Mouse (Mus musculus) limb, embryonic 12.5 days (tissue): ENCODE results near the gene Apol8. TPM values are rescaled to one million over a fixed set of nuclear protein-coding genes. Genes with fewer than 3 reads are reported as not detected.
"Not testable (repeated sequence)": the region's sequence is repeated elsewhere in the genome, so short reads cannot be mapped to it uniquely, and the experiment has no call there.

Experiments
- ATAC-seq: fragments of 200-750 bp; cut with Nextera tagmentation; 2 replicates; pipeline ENCODE4 v1.8.0; 2017; ENCODE audit warnings: low read depth, moderate TSS enrichment; ENCODE audit not compliant: insufficient number of reproducible peaks, insufficient read depth, low FRiP score, low TSS enrichment
- H3K27ac ChIP-seq: fragments of 300-500 bp; sonication (generic); 2 replicates; pipeline ENCODE4 v1.5.1; 2016; ENCODE audit warnings: mild to moderate bottlenecking, moderate library complexity
- H3K27me3 ChIP-seq: fragments of 300-500 bp; sonication (generic); 2 replicates; pipeline ENCODE4 v1.6.1; 2016; ENCODE audit warnings: mild to moderate bottlenecking, moderate library complexity
- H3K36me3 ChIP-seq: fragments of 300-500 bp; sonication (generic); 2 replicates; pipeline ENCODE4 v1.6.1; 2016; ENCODE audit warnings: mild to moderate bottlenecking, moderate library complexity
- H3K4me1 ChIP-seq: fragments of 300-500 bp; sonication (generic); replicated peaks from 2 replicates; pipeline ENCODE4 v1.6.1; 2016
- H3K4me2 ChIP-seq: fragments of 300-500 bp; sonication (generic); 2 replicates; pipeline ENCODE4 v1.6.1; 2016; ENCODE audit warnings: mild to moderate bottlenecking, moderate library complexity
- H3K4me3 ChIP-seq: fragments of 300-500 bp; sonication (generic); replicated peaks from 2 replicates; pipeline ENCODE4 v1.5.1; 2016; ENCODE audit warnings: mild to moderate bottlenecking
- H3K9ac ChIP-seq: fragments of 300-500 bp; sonication (generic); replicated peaks from 2 replicates; pipeline ENCODE4 v1.6.1; 2016; ENCODE audit warnings: mild to moderate bottlenecking, moderate library complexity
- H3K9me3 ChIP-seq: fragments of 300-500 bp; sonication (generic); 2 replicates; pipeline ENCODE4 v1.6.1; 2016; ENCODE audit warnings: mild to moderate bottlenecking, moderate library complexity
- WGBS: fragments of 180-500 bp; shearing (Covaris S2); methylation state at CpG from one replicate; pipeline ENCODE4 v1.1.7; 2016; 5-methylcytosine and 5-hydroxymethylcytosine counted together
- polyA plus RNA-seq: library from polyadenylated mRNA; unstranded; fragments of >200 nt; fragmentation: Nextera tagmentation; extraction: Ambion mirVana; gene quantifications from 2 replicates; pipeline ENCODE4 v1.2.1, GENCODE M21; 2016

Gene Apol8
- polyA plus RNA-seq, 1 experiment from 2014 or later = 0.23 TPM

GRCm38 (mm10) chr15:77750461-77750860, 6.3 kb downstream of the Apol8 start:
- H3K27ac ChIP-seq = no peak overlapping the region
- H3K4me1 ChIP-seq = no peaks in the 10 kb centered on the region
- H3K4me3 ChIP-seq = no peak overlapping the region
- 27% methylated on average over 1 of the region's 1 CpGs for WGBS
- H3K27me3 ChIP-seq = 0 out of 2 replicates have a peak, but pooled peaks cover 8% of the 10 kb centered on the region
- no peak for ATAC-seq
- H3K9me3 ChIP-seq = 0 out of 2 replicates have a peak, but pooled peaks cover 9% of the 10 kb centered on the region
- H3K4me2 ChIP-seq = no peak overlapping the region
- no peak overlapping the region for H3K9ac ChIP-seq
- no peaks in the 10 kb centered on the region for H3K36me3 ChIP-seq

DNA sequence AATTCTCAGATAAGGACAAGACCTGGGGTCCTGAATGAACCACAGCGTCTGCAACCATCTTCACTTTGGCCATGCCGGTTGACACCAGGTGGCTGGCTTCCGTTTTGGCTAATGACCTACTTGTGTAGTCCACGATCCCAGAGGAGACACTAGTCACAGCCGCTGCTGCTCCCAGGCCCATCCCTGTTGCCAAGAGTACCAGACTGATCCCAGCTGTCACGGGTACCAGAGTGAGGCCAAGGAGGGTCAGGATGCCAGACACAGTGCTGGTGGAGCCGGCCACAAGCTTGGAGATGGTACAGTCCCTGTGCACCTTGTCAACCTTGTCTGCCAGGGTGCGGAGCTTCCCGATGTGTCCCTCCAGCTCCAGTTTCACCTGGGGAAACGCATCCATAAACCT, 7.1 kb downstream of the Apol8 start:
- no peak for ATAC-seq
- WGBS = 93% methylated on average over 10 of the region's 10 CpGs
- H3K9ac ChIP-seq = no peak overlapping the region
- 0 out of 2 replicates have a peak, but pooled peaks cover 8% of the 10 kb centered on the region for H3K27me3 ChIP-seq
- H3K36me3 ChIP-seq = no peaks in the 10 kb centered on the region
- H3K27ac ChIP-seq = no peak overlapping the region
- 0 out of 2 replicates have a peak, but pooled peaks cover 9% of the 10 kb centered on the region for H3K9me3 ChIP-seq
- H3K4me1 ChIP-seq = no peaks in the 10 kb centered on the region
- no peak overlapping the region for H3K4me2 ChIP-seq
- no peak overlapping the region for H3K4me3 ChIP-seq

DNA sequence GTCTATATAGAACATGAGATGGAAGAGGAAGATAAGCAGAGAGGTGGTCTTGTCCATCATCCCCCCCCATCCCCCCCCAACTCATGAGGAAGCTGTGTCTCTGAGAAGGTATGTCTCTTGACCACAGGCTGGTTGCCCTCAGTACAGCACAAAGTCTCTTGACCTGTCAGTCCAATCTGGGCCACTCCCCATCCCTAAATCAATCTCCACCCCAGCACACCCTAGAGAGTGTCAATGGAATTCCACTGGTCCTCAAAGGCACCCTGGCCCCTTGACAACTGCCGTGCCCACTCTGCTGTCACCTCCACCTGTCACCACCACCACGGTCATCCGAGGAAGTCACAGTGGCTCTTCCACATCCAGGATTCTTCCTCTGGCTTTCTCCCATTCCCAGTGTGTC, 8.4 kb downstream of the Apol8 start:
- H3K27me3 ChIP-seq = 0 out of 2 replicates have a peak, but pooled peaks cover 8% of the 10 kb centered on the region
- no peak overlapping the region for H3K4me3 ChIP-seq
- WGBS = 85% methylated on average over 3 of the region's 3 CpGs
- ATAC-seq = no peak
- no peaks in the 10 kb centered on the region for H3K4me1 ChIP-seq
- H3K27ac ChIP-seq = no peak overlapping the region
- 0 out of 2 replicates have a peak, but pooled peaks cover 9% of the 10 kb centered on the region for H3K9me3 ChIP-seq
- no peak overlapping the region for H3K9ac ChIP-seq
- no peak overlapping the region for H3K4me2 ChIP-seq
- H3K36me3 ChIP-seq = no peaks in the 10 kb centered on the region

GRCm38 (mm10) chr15:77746326-77746725, 10.5 kb downstream of the Apol8 start:
- Histone ChIP-seq H3K4me2 (no peak overlapping the region), H3K27me3 (no peaks in the 10 kb centered on the region), H3K36me3 (no peaks in the 10 kb centered on the region), H3K9ac (no peak overlapping the region), H3K9me3 (0 out of 2 replicates have a peak, but pooled peaks cover 9% of the 10 kb centered on the region), H3K27ac (no peak overlapping the region), H3K4me3 (no peak overlapping the region), H3K4me1 (no peaks in the 10 kb centered on the region)
- no peak for ATAC-seq
- WGBS = 87% methylated on average over 1 of the region's 1 CpGs

DNA sequence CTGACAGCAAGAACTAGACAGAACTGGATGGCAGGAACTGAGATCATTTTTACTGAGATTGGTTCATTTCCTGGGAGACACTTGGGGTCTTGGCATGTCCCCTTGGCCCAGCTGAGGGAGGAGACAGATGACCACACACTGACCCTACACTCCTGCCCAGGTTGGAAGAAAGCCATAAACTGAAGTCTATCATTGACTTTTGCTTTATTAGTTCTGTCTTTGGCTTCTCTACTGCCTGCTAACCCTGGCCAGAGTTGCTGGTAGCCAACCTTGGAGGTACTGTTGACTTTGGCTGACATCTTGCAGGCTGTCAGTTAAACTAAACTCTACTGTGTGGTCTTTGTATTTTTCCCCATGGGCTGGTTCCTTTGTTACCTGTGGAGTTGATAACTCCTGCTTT, 11.7 kb downstream of the Apol8 start:
- ATAC-seq = no peak
- H3K4me2 ChIP-seq = no peak overlapping the region
- 0 out of 2 replicates have a peak, but pooled peaks cover 9% of the 10 kb centered on the region for H3K9me3 ChIP-seq
- no peaks in the 10 kb centered on the region for H3K27me3 ChIP-seq
- H3K9ac ChIP-seq = no peak overlapping the region
- no peak overlapping the region for H3K4me3 ChIP-seq
- H3K36me3 ChIP-seq = no peaks in the 10 kb centered on the region
- H3K4me1 ChIP-seq = no peaks in the 10 kb centered on the region
- no peak overlapping the region for H3K27ac ChIP-seq

DNA sequence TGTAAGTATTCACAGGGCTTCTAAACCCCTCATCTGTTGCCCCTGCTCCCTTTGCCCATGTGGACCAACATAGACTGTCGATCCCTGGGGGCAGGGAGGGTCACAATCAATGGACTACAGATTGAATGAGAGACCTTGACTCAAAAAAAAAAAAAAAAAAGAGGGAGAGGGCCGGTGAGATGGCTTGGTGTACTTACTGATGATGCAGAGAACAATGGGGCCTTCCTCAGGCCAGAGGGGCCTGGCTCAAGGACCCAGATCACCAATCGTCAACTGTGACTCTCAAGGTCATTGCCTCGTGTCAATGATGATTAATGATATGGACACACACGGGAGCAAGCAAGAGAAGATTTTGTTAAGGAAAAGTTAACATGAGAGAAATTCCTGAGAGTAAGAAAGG, 12.2 kb downstream of the Apol8 start:
- Histone ChIP-seq H3K4me3 (no peak overlapping the region), H3K9me3 (0 out of 2 replicates have a peak, but pooled peaks cover 9% of the 10 kb centered on the region), H3K4me2 (no peak overlapping the region), H3K9ac (no peak overlapping the region), H3K27me3 (no peaks in the 10 kb centered on the region), H3K4me1 (no peaks in the 10 kb centered on the region), H3K27ac (no peak overlapping the region), H3K36me3 (no peaks in the 10 kb centered on the region)
- no peak for ATAC-seq
- WGBS = 35% methylated on average over 5 of the region's 5 CpGs

DNA sequence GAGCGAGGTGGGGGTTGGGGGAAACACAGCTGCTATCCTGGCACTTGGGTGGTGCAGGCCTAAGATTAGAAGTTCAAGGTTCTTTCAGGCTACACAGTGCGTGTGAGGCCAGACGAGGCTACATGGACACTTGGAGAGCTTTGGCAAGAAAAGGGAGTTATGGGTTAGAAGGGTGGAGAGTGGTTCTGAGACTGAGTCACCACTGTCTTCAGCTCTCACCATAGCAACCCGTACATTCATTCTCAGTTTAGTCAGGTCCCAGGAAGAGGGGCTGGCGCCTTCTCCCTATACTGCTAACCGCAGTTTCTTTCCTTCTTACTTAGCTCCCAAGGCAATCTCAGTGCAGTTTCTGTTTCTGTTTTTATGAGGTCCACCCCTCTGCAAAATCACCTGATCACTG, 15.2 kb downstream of the Apol8 start:
- H3K27me3 ChIP-seq, H3K27ac ChIP-seq, H3K4me1 ChIP-seq, H3K4me2 ChIP-seq, H3K4me3 ChIP-seq, H3K9ac ChIP-seq, H3K9me3 ChIP-seq, H3K36me3 ChIP-seq, ATAC-seq: not testable (repeated sequence)
- 80% methylated on average over 6 of the region's 6 CpGs for WGBS

DNA sequence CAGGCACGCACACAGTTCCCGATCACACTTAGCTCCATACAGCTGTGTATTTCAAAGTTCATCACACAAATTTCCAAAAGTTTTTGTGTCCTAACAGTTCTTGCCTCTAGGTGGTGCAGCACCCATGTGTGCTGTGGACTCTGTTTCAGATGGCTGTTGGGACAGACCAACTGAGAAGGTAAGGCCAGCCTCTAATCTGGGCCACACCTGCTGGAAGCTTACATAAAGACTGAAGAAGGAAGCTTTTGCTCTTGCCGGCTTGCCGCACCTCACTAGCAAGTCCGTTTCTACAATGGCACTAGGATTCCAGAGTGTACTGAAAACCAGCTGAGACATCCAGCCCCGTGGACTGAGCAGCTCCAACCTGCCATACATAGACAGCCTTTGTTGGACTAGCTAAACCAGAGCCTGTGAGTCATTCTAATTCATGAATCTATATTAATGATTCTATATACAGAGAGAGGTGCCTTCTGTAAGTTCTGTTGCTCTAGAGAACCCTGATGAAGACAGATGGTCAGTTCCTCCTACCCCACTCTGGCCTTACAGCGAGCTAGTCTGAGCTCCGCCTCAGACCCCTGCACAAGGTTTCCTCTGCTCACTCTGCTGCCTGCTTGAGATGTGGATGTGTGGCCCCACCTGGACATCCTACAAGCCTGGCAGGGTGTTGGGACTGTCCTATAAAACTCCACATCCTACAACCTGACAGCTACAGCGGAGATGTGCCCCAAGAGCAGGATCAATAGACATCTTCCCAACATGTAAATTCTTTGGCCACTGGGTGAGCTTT, 16.1 kb downstream of the Apol8 start:
- Histone ChIP-seq H3K36me3 (no peaks in the 10 kb centered on the region), H3K4me2 (no peak overlapping the region), H3K4me3 (no peak overlapping the region), H3K27me3 (no peaks in the 10 kb centered on the region), H3K4me1 (no peaks in the 10 kb centered on the region), H3K27ac (no peak overlapping the region), H3K9ac (no peak overlapping the region), H3K9me3 (no peaks in the 10 kb centered on the region)
- no peak for ATAC-seq
- WGBS = 76% methylated on average over 9 of the region's 9 CpGs

GRCm38 (mm10) chr15:77733903-77734302, 22.9 kb downstream of the Apol8 start:
- H3K9me3 ChIP-seq, H3K36me3 ChIP-seq, H3K4me1 ChIP-seq, ATAC-seq, H3K4me3 ChIP-seq, H3K9ac ChIP-seq, H3K4me2 ChIP-seq, H3K27ac ChIP-seq, H3K27me3 ChIP-seq: not testable (repeated sequence)
- 71% methylated on average over 4 of the region's 4 CpGs for WGBS

- not testable (repeated sequence) for H3K4me1 ChIP-seq, H3K4me2 ChIP-seq, H3K27ac ChIP-seq, H3K9ac ChIP-seq, ATAC-seq, H3K4me3 ChIP-seq, H3K9me3 ChIP-seq, H3K27me3 ChIP-seq, H3K36me3 ChIP-seq
- WGBS = 85% methylated on average over 8 of the region's 8 CpGs
Observed at GRCm38 (mm10) chr15:77733380-77733779, 23.4 kb downstream of the Apol8 start.

GRCm38 (mm10) chr15:77732851-77733250, 24.0 kb downstream of the Apol8 start:
- WGBS = 66% methylated on average over 10 of the region's 10 CpGs
- not testable (repeated sequence) for H3K9ac ChIP-seq, H3K27me3 ChIP-seq, H3K4me1 ChIP-seq, H3K4me2 ChIP-seq, H3K4me3 ChIP-seq, ATAC-seq, H3K36me3 ChIP-seq, H3K9me3 ChIP-seq, H3K27ac ChIP-seq

DNA sequence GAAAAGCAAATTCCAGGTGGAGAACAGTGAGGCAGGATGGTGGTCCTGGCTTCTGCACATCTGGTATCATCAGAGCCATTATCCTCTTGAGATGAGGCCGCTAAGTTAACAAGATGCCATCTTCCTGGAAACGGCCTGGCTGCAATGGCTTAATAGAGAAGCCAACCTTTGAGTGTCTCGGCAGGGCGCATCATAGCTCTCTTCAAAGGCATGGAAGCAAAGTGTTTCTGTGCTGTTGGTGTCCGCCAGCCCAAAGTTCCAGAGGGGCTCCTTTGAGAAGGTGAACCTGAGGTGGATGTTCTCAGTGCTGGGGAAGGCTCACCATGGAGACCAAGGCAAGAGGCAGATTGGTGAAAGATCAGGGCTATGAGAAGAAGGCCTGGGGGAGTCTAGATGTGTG, 25.2 kb downstream of the Apol8 start:
- H3K4me1 ChIP-seq = no peaks in the 10 kb centered on the region
- no peaks in the 10 kb centered on the region for H3K27me3 ChIP-seq
- WGBS = 83% methylated on average over 5 of the region's 5 CpGs
- no peak overlapping the region for H3K4me2 ChIP-seq
- no peaks in the 10 kb centered on the region for H3K9me3 ChIP-seq
- H3K36me3 ChIP-seq = no peaks in the 10 kb centered on the region
- H3K4me3 ChIP-seq = no peak overlapping the region
- H3K27ac ChIP-seq = no peak overlapping the region
- no peak overlapping the region for H3K9ac ChIP-seq
- no peak for ATAC-seq
